Mouse (Mus musculus) yolk sac, embryonic 10.5 days (tissue): ENCODE results near the gene Crlf3.
A peak's percentile ranks its signal among the peaks of the same experiment; 100 is the strongest.
"Not testable (repeated sequence)": the region's sequence is repeated elsewhere in the genome, so short reads cannot be mapped to it uniquely, and the experiment has no call there.

Source experiments
- DNase-seq: peaks from one replicate; pipeline ENCODE4 v3.0.0-alpha.2; 2017; ENCODE audit warnings: low spot score

Gene Crlf3

GRCm38 (mm10) chr11:80066373-80066772 lies 14.4 kb downstream of the Crlf3 start:
- DNase-seq = not testable (repeated sequence)

DNA sequence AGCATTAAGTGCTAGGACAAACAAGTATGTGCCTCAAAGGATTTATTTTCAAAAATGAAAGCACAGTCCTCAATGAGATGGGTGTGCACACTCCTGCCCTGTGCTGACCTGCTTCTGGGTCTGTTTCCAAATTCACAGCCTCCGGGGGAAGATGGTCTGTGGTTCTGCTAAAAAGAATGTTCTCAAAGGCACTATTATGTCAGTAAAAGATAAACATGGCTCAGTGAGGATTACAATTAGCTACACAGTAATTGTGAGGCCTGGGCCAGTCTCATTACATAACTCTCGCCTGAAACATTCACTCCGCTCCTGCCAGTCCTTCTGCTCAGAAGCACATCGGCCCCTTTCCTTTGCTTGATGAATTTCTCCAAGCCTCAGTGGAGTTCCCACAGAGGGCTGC lies 18.6 kb downstream of the Crlf3 start:
- no peak for DNase-seq

GRCm38 (mm10) chr11:80056141-80056540 lies 24.6 kb downstream of the Crlf3 start:
- DNase-seq = no peak

- no peak for DNase-seq
Observed at GRCm38 (mm10) chr11:80054659-80055058, 26.1 kb downstream of the Crlf3 start.

- DNase-seq = no peak
Observed at GRCm38 (mm10) chr11:80053171-80053570, 27.6 kb downstream of the Crlf3 start.

DNA sequence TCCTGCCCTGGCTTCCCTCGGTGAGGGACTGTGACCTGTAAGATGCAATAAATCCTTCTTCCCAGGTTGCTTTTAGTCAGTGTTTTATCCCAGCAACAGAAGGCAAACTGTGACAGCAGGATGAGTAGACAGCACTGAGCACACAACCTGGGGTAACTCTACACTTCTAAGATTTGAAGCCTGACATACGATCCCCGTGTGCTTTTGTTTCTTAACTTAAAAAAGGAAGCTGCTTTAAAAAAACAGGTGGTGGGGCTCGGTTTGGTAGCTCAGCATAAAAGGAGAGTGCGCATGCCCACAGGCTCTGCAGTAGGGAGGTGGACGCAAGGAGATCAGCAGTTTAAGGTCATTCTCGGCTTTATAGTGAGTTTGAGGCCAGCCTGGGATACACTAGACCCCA lies 28.3 kb downstream of the Crlf3 start:
- DNase-seq = no peak

- DNase-seq = no peak
Observed at GRCm38 (mm10) chr11:80050088-80050487, 30.7 kb downstream of the Crlf3 start.

- no peak for DNase-seq
Observed at GRCm38 (mm10) chr11:80046856-80047255, 33.9 kb downstream of the Crlf3 start.

DNA sequence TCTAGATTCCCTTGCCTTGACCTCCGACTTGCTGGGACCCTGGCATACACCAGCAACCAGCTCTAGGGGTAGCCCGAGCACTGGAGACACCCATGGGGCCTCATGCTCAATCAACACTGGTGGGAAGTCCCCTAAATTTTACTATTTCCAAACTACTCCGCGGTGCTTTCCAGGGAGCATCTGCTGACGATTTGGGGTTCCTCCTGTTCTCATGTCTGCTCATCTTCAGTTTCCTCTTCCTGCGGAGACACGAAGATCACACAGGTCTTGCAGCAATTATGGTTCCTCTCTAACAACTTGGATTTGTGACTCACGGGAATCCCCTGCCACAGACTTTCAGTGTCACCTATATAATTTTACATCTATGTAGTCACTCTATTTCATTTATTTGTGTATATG lies 37.4 kb downstream of the Crlf3 start:
- DNase-seq = no peak

DNA sequence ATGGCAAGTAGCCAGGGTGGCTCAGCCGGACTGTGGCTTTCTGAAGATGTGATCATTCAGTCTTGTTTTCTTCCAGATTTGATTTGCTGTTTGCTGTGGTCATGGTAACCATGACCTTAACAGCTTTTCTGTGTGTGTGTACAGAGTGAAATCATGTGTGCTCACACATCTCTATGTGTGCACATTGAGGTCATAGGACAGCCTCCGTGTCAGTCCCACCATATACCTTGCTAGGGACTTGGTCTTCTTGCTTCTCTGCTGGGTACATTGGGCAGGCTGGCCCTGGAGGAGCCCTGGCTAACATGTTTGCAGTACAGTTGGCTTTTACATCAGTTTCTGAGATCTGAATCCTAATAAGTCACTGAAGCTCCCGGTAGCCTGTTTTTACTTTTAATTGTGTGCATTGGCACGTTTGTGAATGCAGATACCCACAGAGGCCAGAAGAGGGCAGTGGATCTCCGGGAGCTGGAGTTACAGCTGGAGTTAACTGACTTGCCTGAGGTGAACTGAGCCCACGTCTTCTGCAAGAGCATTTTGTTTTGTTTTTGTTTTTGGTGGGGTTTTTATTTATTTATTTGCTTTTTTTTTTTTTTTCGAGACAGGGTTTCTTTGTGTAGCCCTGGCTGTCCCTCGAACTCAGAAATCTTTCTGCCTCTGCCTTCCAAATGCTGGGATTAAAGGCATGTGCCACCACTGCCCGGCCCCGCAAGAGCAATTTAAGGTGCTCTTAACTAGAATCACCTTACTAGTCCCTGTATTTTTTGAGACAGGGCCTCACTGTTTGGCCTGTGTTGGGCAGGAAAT lies 38.0 kb downstream of the Crlf3 start:
- DNase-seq = peak; percentile 15

DNA sequence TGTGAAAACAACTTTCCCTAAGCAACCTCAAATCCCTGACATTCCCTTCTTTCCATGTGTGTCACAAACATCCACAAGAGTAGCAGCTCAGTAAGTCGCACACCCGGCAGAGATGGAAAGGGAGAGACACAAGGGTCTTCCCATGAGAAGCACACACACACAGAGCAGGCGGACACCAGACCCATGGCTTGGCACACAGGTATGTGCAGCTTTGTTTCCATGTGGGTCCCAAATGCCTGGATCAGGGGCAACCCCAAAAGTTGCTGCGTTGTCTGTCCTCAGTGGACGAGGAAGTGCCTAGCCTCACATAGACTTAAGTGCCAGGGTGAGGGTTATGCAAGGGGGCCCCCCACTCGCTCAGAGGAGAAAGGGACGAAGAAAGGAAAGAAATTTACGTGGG lies 43.3 kb downstream of the Crlf3 start:
- no peak for DNase-seq

GRCm38 (mm10) chr11:80021306-80021705 lies 59.5 kb downstream of the Crlf3 start:
- DNase-seq = no peak

DNA sequence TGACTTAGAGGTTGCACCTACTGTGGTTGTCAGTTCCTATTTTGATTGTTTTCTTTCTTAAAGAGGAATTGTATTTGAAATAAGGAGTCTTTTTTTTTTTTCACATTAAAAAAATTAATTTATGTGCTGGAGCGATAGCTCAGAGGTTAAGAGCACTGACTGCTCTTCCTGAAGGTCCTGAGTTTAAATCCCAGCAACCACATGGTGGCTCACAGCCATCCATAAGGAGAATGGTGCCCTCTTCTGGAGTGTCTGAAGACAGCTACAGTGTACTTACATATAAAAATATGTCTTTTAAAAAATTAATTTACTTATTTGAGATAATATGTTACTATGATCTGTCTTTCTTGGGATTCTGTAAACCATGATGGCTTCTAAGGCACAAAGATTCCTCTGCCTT lies 61.0 kb downstream of the Crlf3 start:
- DNase-seq = no peak

- not testable (repeated sequence) for DNase-seq
Observed at GRCm38 (mm10) chr11:80016533-80016932, 64.3 kb downstream of the Crlf3 start.
